Mouse (Mus musculus): Measurements from ENCODE around the gene Smyd1. TPM values are rescaled to one million over a fixed set of nuclear protein-coding genes. Genes with fewer than 3 reads are reported as not detected.
"Not testable (repeated sequence)": the region's sequence is repeated elsewhere in the genome, so short reads cannot be mapped to it uniquely, and the experiment has no call there.

The Smyd1 gene
- polyA plus RNA-seq, 1 experiment from 2014 or later, result 1.6 TPM

DNA sequence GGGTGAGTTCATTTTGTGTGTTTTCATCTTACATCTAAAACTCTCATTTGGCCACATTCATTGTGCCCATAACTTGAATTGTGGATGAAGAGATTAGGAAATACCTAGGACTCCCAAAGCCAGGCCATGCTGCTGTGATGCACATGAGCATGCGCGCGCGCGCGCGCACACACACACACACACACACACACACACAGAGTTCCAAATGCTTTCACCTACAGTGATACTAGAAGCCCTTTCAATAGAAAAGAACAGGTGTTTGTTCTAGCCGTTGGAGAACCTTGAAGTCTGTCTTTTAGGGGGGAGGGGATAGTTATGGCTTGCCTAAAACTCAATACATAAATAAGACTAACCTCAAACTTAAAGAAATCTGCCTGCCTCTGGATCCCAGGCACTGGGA, 15.6 kb upstream of the Smyd1 start:
- Histone ChIP-seq H3K9me3 (replicated peaks; ENCODE audit: control insufficient read depth, low read length) (no peaks in the 10 kb centered on the region), H3K4me1 (ENCODE audit: control insufficient read depth, insufficient read depth, low read length) (no peaks in the 10 kb centered on the region), H3K27ac (replicated peaks; ENCODE audit: low read depth, low read length) (no peak overlapping the region), H3K4me2 (ENCODE audit: low read depth, low read length) (no peak overlapping the region), H3K36me3 (replicated peaks; ENCODE audit: control insufficient read depth, insufficient read depth, low read depth, low read length) (no peaks in the 10 kb centered on the region), H3K27me3 (ENCODE audit: control insufficient read depth, insufficient read depth, low read length) (no peaks in the 10 kb centered on the region), H3K9ac (replicated peaks; ENCODE audit: low read length) (no peak overlapping the region), H3K4me3 (ENCODE audit: low read depth, low read length) (no peak overlapping the region)
- 96% methylated on average over 8 of the region's 8 CpGs for WGBS
- ATAC-seq (replicated peaks; ENCODE audit: insufficient number of reproducible peaks, low FRiP score, low TSS enrichment, low read depth) (no peak), DNase-seq (ENCODE audit: low spot score) (no peak)

DNA sequence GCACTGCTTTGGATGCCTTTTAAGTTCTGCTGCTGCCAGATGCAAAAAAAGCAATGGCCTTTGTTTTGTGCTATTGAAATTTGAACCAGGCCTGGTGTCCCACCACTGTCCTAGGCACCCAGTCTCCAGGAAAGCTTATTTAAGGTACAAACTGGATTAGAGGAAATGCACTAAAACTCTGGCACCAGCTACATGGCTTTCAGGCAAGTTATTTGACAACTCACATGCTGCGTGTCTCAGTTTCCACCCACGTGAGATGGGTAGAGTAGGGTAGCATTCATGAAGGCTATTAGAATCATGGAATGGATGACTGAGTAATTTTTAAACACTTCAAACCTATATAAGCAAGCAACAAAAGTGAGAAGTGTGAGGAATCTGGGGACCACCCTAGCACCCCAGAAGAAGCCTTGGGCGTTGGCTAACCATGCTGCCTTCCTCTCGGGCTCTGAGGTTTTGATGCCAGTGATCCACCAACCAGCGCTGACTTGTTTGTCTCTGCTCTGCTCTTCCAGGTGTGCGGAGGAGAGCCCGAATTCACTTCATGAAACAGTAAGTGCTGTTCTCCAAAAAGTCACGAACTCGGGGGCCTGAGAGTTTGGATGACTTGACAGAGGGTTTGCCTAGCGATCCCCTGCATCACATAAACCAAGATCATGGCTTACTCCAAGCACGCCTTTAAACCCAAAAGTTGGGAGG, 11.7 kb upstream of the Smyd1 start:
- H3K4me1 ChIP-seq (ENCODE audit: control insufficient read depth, insufficient read depth, low read length), result no peaks in the 10 kb centered on the region
- ATAC-seq (replicated peaks; ENCODE audit: insufficient number of reproducible peaks, low FRiP score, low TSS enrichment, low read depth) (no peak), DNase-seq (ENCODE audit: low spot score) (no peak)
- no peak overlapping the region for H3K4me2 ChIP-seq (ENCODE audit: low read depth, low read length)
- no peaks in the 10 kb centered on the region for H3K9me3 ChIP-seq (replicated peaks; ENCODE audit: control insufficient read depth, low read length)
- H3K27me3 ChIP-seq (ENCODE audit: control insufficient read depth, insufficient read depth, low read length), result no peaks in the 10 kb centered on the region
- 88% methylated on average over 11 of the region's 11 CpGs for WGBS
- no peaks in the 10 kb centered on the region for H3K36me3 ChIP-seq (replicated peaks; ENCODE audit: control insufficient read depth, insufficient read depth, low read depth, low read length)
- H3K27ac ChIP-seq (replicated peaks; ENCODE audit: low read depth, low read length), result no peak overlapping the region
- no peak overlapping the region for H3K9ac ChIP-seq (replicated peaks; ENCODE audit: low read length)
- no peak overlapping the region for H3K4me3 ChIP-seq (ENCODE audit: low read depth, low read length)

DNA sequence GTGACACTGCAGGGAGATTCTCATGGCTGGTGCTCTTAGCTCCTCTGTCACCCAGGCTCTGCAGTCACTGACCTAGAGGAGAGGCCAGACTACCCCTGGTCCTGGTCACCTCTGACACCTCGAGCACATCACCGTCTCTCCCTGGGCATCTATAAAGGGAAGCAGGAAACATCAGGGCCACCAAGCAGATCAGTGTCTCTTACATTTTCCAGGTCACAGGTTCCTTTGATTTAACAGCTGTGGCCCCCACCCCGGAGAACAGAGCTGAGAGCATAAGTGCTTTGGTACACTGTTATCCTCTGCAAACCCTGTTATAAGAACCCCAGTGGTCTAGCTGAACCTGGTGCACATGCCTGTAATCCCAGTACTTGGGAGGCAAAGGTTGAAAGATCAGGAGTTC, 11.0 kb upstream of the Smyd1 start:
- DNase-seq (ENCODE audit: low spot score) (no peak), ATAC-seq (replicated peaks; ENCODE audit: insufficient number of reproducible peaks, low FRiP score, low TSS enrichment, low read depth) (no peak)
- WGBS, result 82% methylated on average over 3 of the region's 3 CpGs
- H3K27me3 ChIP-seq (ENCODE audit: control insufficient read depth, insufficient read depth, low read length), result no peaks in the 10 kb centered on the region
- H3K36me3 ChIP-seq (replicated peaks; ENCODE audit: control insufficient read depth, insufficient read depth, low read depth, low read length), result no peaks in the 10 kb centered on the region
- no peaks in the 10 kb centered on the region for H3K9me3 ChIP-seq (replicated peaks; ENCODE audit: control insufficient read depth, low read length)
- no peak overlapping the region for H3K4me3 ChIP-seq (ENCODE audit: low read depth, low read length)
- H3K9ac ChIP-seq (replicated peaks; ENCODE audit: low read length), result no peak overlapping the region
- no peak overlapping the region for H3K27ac ChIP-seq (replicated peaks; ENCODE audit: low read depth, low read length)
- H3K4me2 ChIP-seq (ENCODE audit: low read depth, low read length), result no peak overlapping the region
- H3K4me1 ChIP-seq (ENCODE audit: control insufficient read depth, insufficient read depth, low read length), result no peaks in the 10 kb centered on the region

DNA sequence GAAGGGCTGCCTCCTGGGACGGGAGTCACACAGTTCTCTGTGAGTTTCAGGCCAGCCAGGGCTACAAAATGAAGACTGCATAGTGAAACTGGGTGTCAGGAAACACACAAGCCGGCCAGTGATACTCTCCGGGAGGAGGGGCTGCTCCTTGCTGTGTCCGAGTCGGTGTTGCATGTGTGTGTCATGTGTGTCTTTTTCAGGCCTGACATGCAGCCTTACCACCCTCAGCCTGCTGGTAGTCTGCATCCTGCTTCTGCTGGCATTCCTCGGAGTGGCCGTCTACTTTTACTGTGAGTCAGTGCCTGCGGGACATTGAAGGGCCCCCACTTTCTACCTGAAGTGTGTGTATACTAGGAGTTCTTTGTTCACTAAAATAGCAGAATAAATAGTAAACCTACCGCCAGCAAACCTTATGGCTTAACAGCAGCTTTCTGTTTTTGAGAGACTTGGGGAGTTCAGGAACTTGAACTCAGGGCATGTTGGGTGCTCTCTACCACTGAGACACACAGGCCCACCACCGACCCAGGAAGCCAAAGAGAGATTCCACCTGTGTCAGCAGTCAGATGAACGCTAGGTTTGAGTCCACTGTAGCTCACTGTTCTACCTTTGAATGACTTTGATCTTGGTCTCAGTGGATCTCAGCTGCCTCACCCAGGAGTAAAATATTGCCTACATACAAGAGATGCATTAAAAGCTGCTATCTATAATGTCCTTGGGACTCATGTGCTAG, 10.4 kb upstream of the Smyd1 start:
- Histone ChIP-seq H3K4me2 (ENCODE audit: low read depth, low read length) (no peak overlapping the region), H3K36me3 (replicated peaks; ENCODE audit: control insufficient read depth, insufficient read depth, low read depth, low read length) (no peaks in the 10 kb centered on the region), H3K27ac (replicated peaks; ENCODE audit: low read depth, low read length) (no peak overlapping the region), H3K27me3 (ENCODE audit: control insufficient read depth, insufficient read depth, low read length) (no peaks in the 10 kb centered on the region), H3K4me1 (ENCODE audit: control insufficient read depth, insufficient read depth, low read length) (no peaks in the 10 kb centered on the region), H3K4me3 (ENCODE audit: low read depth, low read length) (no peak overlapping the region), H3K9ac (replicated peaks; ENCODE audit: low read length) (no peak overlapping the region), H3K9me3 (replicated peaks; ENCODE audit: control insufficient read depth, low read length) (no peaks in the 10 kb centered on the region)
- no peak for DNase-seq (ENCODE audit: low spot score)
- 82% methylated on average over 11 of the region's 11 CpGs for WGBS
- no peak for ATAC-seq (replicated peaks; ENCODE audit: insufficient number of reproducible peaks, low FRiP score, low TSS enrichment, low read depth)

DNA sequence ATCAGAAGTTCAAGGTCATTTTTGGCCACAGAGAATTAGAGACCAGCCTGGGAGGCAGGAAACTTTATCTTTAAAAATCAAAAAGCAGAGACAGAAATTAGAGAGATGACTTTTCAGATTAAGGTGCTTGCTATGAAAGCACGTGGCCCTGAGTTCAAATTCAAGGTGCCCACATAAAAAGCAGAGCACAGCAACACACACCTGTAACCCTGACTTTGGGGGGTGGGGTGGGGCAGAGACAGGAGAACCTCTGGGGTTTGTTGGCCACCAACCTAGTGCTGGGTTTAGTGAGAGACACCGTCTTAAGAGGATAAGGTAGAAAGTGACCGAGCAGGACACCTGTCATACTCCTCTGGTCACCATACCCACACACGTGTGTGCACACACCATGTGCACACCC, 9.5 kb upstream of the Smyd1 start:
- H3K4me2 ChIP-seq (ENCODE audit: low read depth, low read length), result not testable (repeated sequence)

DNA sequence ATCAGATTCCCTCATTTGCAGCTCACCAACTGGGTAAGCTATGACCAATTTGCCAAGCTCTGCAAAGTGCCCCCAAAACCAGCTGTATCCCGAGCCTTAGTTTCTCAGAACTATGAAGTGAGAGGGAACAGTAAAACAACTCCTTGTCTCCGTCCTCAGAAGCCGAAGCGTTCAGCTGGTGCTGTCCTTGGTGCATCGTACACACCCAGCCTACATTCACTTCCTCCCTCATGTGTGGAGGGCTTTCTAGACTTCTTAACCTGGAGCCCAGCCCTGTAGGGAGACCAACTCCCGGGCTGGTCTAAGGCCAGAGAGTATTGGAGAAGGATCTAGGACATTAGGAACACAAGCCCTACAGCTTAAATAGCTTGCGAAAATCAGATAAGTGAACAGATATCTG, 8.5 kb upstream of the Smyd1 start:
- H3K4me3 ChIP-seq (ENCODE audit: low read depth, low read length), result no peak overlapping the region
- ATAC-seq (replicated peaks; ENCODE audit: insufficient number of reproducible peaks, low FRiP score, low TSS enrichment, low read depth), result no peak
- H3K36me3 ChIP-seq (replicated peaks; ENCODE audit: control insufficient read depth, insufficient read depth, low read depth, low read length), result no peaks in the 10 kb centered on the region
- no peak overlapping the region for H3K9ac ChIP-seq (replicated peaks; ENCODE audit: low read length)
- WGBS, result 81% methylated on average over 7 of the region's 7 CpGs
- H3K27me3 ChIP-seq (ENCODE audit: control insufficient read depth, insufficient read depth, low read length), result no peaks in the 10 kb centered on the region
- H3K9me3 ChIP-seq (replicated peaks; ENCODE audit: control insufficient read depth, low read length), result no peaks in the 10 kb centered on the region
- H3K4me1 ChIP-seq (ENCODE audit: control insufficient read depth, insufficient read depth, low read length), result no peaks in the 10 kb centered on the region
- DNase-seq (ENCODE audit: low spot score), result no peak
- no peak overlapping the region for H3K27ac ChIP-seq (replicated peaks; ENCODE audit: low read depth, low read length)
- no peak overlapping the region for H3K4me2 ChIP-seq (ENCODE audit: low read depth, low read length)

More for the DNA sequence above, 9.5 kb upstream of the Smyd1 start:
- H3K27ac ChIP-seq (replicated peaks; ENCODE audit: low read depth, low read length); H3K27me3 ChIP-seq (ENCODE audit: control insufficient read depth, insufficient read depth, low read length); DNase-seq (ENCODE audit: low spot score); H3K9me3 ChIP-seq (replicated peaks; ENCODE audit: control insufficient read depth, low read length); H3K9ac ChIP-seq (replicated peaks; ENCODE audit: low read length); H3K4me3 ChIP-seq (ENCODE audit: low read depth, low read length); H3K36me3 ChIP-seq (replicated peaks; ENCODE audit: control insufficient read depth, insufficient read depth, low read depth, low read length); H3K4me1 ChIP-seq (ENCODE audit: control insufficient read depth, insufficient read depth, low read length); ATAC-seq (replicated peaks; ENCODE audit: insufficient number of reproducible peaks, low FRiP score, low TSS enrichment, low read depth): not testable (repeated sequence)
- WGBS, result 93% methylated on average over 1 of the region's 4 CpGs

DNA sequence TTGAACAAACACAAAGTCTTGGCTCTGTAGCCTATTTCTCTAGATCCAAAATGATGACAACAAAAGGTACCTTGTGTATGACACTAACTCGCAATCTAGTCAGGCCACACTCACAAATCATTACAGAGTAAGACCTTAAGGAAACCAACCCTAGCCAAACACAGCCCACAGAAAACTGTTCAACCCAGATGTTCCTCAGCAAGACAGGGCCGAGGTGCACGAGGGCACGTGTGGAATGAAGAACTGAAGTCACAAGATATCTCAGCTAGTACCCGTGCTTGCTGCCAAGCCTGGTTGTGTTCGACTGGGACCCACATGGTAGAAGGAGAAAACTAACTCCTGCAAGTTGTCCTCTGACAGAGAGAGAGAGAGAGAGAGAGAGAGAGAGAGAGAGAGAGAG, 7.8 kb upstream of the Smyd1 start:
- Histone ChIP-seq H3K9ac (replicated peaks; ENCODE audit: low read length) (no peak overlapping the region), H3K9me3 (replicated peaks; ENCODE audit: control insufficient read depth, low read length) (no peaks in the 10 kb centered on the region), H3K36me3 (replicated peaks; ENCODE audit: control insufficient read depth, insufficient read depth, low read depth, low read length) (no peaks in the 10 kb centered on the region), H3K27me3 (ENCODE audit: control insufficient read depth, insufficient read depth, low read length) (no peaks in the 10 kb centered on the region), H3K4me1 (ENCODE audit: control insufficient read depth, insufficient read depth, low read length) (no peaks in the 10 kb centered on the region), H3K4me3 (ENCODE audit: low read depth, low read length) (no peak overlapping the region), H3K4me2 (ENCODE audit: low read depth, low read length) (no peak overlapping the region), H3K27ac (replicated peaks; ENCODE audit: low read depth, low read length) (no peak overlapping the region)
- ATAC-seq (replicated peaks; ENCODE audit: insufficient number of reproducible peaks, low FRiP score, low TSS enrichment, low read depth) (no peak), DNase-seq (ENCODE audit: low spot score) (no peak)
- WGBS, result 84% methylated on average over 6 of the region's 6 CpGs

DNA sequence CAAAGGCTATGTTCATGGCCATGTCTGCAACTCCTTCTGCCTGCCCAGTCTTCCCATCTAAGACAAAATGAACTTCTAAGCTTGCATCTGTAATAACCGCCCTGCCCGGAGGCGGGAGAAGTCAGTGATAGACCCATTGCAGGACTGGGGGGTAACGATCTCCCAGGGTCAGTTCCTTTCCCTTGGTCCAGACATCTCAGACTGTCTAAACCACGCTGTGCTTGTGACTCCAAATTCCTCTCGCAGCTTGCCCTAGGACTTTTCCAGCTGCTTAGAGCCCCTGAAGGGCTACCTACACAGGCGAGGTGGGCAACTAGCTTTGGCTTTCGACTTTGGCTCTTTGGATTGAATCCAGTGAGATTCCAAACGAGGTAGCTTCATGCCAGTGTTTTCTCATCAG, 2.8 kb upstream of the Smyd1 start:
- no peak for DNase-seq (ENCODE audit: low spot score)
- Histone ChIP-seq H3K9me3 (replicated peaks; ENCODE audit: control insufficient read depth, low read length) (no peaks in the 10 kb centered on the region), H3K9ac (replicated peaks; ENCODE audit: low read length) (no peak overlapping the region), H3K4me2 (ENCODE audit: low read depth, low read length) (no peak overlapping the region), H3K4me3 (ENCODE audit: low read depth, low read length) (no peak overlapping the region), H3K27ac (replicated peaks; ENCODE audit: low read depth, low read length) (no peak overlapping the region), H3K36me3 (replicated peaks; ENCODE audit: control insufficient read depth, insufficient read depth, low read depth, low read length) (no peaks in the 10 kb centered on the region), H3K27me3 (ENCODE audit: control insufficient read depth, insufficient read depth, low read length) (no peaks in the 10 kb centered on the region), H3K4me1 (ENCODE audit: control insufficient read depth, insufficient read depth, low read length) (no peaks in the 10 kb centered on the region)
- no peak for ATAC-seq (replicated peaks; ENCODE audit: insufficient number of reproducible peaks, low FRiP score, low TSS enrichment, low read depth)
- WGBS, result 90% methylated on average over 9 of the region's 9 CpGs

Data from embryonic facial prominence, embryonic 11.5 days (tissue).